Mouse (Mus musculus) embryonic stem cell, embryonic (primary cell): Measurements from ENCODE around the gene Tm4sf5.

ENCODE experiments used
- CTCF ChIA-PET, 4 experiments: fragments of 300-600 bp in 2 of 4; fragments of 350-600 bp in 2 of 4; sonication (Branson Sonifier 250); formaldehyde crosslinking; loops; one replicate each; lab custom pipeline; 2022; ENCODE audit warnings: inconsistent platforms in 2 of 4; lab: Charles Lee
- POLR2A ChIA-PET, 4 experiments: fragments of 300-600 bp in 2 of 4; fragments of 350-600 bp in 2 of 4; sonication (Branson Sonifier 250); formaldehyde crosslinking; loops; one replicate each; lab custom pipeline; 2022; ENCODE audit warnings: antibody characterized with exemption in 4 of 4, inconsistent platforms in 1 of 4; lab: Charles Lee

The Tm4sf5 gene

DNA sequence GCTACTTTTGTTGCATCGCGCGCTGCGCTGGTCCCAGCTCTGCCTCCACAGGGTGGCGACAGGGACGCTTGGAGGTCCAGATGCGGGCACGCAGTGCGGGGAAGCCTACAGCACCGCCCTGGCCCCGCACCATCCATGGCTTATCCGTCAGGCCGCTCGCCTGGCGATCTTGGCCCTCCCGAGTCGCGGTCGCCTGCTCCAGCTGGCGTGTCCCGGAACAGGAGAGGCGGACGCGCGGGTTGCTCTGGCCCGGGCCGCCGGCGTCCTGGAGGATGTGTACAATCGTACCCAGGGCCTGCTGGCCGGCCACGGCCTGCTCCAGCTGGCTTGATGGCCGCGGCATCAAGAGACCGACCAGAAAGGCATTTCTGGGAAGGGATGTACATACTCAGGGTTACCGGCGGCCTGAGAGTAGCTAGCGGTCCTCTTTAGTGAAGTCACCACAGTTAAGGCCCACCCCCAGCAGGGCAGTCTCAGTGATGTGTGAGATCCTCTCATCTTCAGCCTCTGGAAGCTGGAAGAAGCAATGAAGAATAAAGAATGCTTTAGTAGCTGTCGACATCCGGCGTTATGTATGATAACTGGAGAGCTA, 15.2 kb downstream of the Tm4sf5 start:
- POLR2A ChIA-PET = interaction anchor here (0.5 to 2.4 kb wide), 31 partner anchors 10 to 1336 kb away, joined by 3 to 13 read pairs (median 4); partner anchors contain the start of genes Arrb2 (in 3 of the 4), Rnf167 (in 3 of the 4), 4930544D05Rik (in 2 of the 4) and Slc25a11 (in 2 of the 4)
- CTCF ChIA-PET = interaction anchor here (0.5 to 5.1 kb wide), 20 partner anchors 9 to 410 kb away, joined by 3 to 19 read pairs (median 3); partner anchors contain the start of gene Arrb2 (in 1 of the 4)

DNA sequence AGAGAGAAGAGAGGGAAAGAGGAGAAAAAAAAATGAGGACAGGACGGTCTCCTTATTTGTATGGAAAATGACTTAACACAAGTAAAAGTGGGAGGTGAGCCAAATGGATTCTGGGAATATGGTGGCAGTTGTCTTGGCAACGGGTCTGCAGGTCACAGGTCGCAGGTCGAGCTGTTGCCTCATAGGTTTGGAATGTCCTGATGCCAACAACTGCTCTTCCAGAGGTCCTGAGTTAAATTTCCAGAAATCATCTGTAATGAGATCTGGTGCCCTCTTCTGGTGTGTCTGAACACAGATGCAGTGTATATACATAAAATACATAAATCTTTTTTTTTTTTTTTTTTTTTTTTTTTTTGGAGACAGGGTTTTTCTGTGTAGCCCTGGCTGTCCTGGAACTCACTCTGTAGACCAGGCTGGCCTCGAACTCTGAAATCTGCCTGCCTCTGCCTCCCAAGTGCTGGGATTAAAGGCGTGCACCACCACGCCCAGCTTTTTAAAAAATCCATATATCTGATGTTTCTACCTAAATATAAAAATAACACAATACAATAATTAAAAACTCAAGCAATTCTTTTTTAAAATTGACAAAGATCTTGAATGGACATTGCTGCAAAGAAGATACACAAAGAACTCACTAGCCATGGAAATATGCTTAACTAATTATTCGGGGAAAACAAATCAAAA, 18.4 kb downstream of the Tm4sf5 start:
- ChIA-PET CTCF (interaction anchor here in 3 of 4 experiments (0.6 to 1.0 kb wide), 7 partner anchors 8 to 141 kb away, joined by 3 to 8 read pairs (median 4); no protein-coding TSS in a partner anchor), POLR2A (interaction anchor here (0.7 to 3.6 kb wide), 9 partner anchors 85 to 254 kb away, joined by 3 to 39 read pairs (median 4); partner anchors contain the start of genes Arrb2 (in 2 of the 4), Rnf167 (in 1 of the 4) and Slc25a11 (in 1 of the 4))

DNA sequence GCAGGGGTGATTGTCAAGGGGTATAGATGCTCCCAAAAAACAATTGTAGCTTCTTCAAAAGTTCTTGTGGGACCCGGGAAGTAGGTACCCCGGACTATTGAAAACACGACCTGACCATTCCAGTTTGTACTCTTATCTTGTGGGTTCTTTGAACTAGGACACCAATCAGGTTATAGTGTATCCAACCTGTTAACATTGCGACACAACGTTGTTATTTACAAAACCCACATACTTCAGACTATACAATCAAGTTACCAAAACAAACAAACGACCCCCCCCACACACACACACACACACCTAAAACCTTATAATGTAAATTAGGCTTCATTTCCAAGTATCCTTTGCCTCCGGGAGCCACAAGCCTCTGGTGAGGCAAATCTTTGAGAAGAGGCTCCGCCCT, 19.7 kb downstream of the Tm4sf5 start:
- CTCF ChIA-PET = interaction anchor here (0.6 to 1.6 kb wide), 14 partner anchors 10 to 253 kb away, joined by 3 to 7 read pairs (median 4); partner anchors contain the start of genes 4930544D05Rik (in 1 of the 4), Arrb2 (in 1 of the 4), Spag7 (in 1 of the 4) and Vmo1 (in 1 of the 4)
- POLR2A ChIA-PET = interaction anchor here (0.6 to 3.6 kb wide), 85 partner anchors 8 to 977 kb away, joined by 3 to 39 read pairs (median 4); partner anchors contain the start of genes Rnf167 (in 4 of the 4), Slc25a11 (in 4 of the 4), 4930544D05Rik (in 3 of the 4) and Arrb2 (in 2 of the 4)

DNA sequence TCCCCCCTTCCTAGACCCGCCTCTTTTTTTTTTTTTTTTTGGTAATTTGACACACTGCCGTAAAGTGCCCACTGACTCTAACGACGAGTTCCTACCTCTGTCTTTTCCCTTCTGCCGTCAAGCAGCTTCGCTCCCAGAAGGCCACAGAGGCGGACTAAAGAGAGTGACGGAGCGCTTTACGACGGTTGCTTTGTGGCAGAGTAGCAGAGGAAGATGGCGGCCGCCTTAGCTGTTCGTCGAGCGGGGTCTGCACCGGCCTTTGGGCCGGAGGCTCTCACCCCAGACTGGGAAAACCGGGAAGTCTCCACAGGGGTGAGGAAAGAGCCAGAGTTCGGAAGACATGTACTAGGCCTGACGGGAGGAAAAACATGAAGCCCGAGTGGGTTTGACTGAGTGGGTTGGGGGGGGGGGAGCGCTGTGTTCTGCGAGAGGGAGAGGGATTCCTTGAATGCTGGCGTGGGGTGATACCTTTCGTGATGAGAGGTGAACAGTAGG, 20.2 kb downstream of the Tm4sf5 start, which contains the start of gene Psmb6:
Gene Psmb6 (plus strand): TSS at position 184 of the 495 bp plus-strand sequence.
- ChIA-PET POLR2A (interaction anchor here (0.6 to 3.6 kb wide), 98 partner anchors 9 to 977 kb away, joined by 3 to 39 read pairs (median 4); partner anchors contain the start of genes Rnf167 (in 4 of the 4), Slc25a11 (in 4 of the 4), 4930544D05Rik (in 3 of the 4) and Arrb2 (in 2 of the 4)), CTCF (interaction anchor here (0.6 to 1.6 kb wide), 19 partner anchors 8 to 252 kb away, joined by 3 to 7 read pairs (median 4); partner anchors contain the start of genes 4930544D05Rik (in 1 of the 4), Arrb2 (in 1 of the 4), Pld2 (in 1 of the 4) and Spag7 (in 1 of the 4))

DNA sequence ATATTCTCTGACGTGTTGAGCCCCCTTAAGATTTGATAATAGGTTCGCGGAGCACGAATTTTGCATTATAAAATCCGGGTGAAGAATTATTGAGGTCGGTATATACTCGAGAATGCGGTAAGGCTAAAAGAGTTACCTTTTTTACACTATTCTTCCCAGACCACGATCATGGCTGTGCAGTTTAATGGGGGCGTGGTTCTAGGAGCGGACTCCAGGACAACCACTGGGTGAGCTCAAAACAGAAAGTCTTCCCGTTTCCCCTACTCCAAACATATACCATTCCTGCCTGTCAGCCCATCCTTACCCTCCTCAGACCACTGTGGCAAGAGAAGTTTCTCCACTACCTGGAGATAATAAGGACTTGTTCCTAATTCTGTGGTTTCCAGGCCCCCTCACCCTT, 20.7 kb downstream of the Tm4sf5 start:
- CTCF ChIA-PET = interaction anchor here (0.6 to 1.6 kb wide), 14 partner anchors 9 to 252 kb away, joined by 3 to 7 read pairs (median 4); partner anchors contain the start of genes 4930544D05Rik (in 1 of the 4), Arrb2 (in 1 of the 4), Pld2 (in 1 of the 4) and Vmo1 (in 1 of the 4)
- POLR2A ChIA-PET = interaction anchor here (0.6 to 3.6 kb wide), 73 partner anchors 9 to 826 kb away, joined by 3 to 39 read pairs (median 4); partner anchors contain the start of genes 4930544D05Rik (in 3 of the 4), Pld2 (in 3 of the 4), Arrb2 (in 2 of the 4) and Pelp1 (in 2 of the 4)

DNA sequence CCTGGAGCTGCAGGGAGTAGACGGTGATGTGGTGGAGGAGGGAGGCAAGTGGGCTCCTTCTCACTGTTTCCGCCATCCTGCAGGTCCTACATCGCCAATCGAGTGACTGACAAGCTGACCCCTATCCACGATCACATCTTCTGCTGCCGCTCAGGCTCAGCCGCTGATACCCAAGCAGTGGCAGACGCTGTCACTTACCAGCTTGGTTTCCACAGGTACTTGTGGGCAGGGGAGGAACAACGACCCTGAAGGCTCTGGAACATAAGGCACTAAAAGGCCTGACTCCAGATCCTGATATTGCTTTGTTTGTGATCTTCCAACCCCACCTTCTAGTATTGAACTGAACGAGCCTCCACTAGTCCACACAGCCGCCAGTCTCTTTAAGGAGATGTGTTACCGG, 21.2 kb downstream of the Tm4sf5 start:
- POLR2A ChIA-PET = interaction anchor here in 3 of 4 experiments (0.6 to 3.6 kb wide), 29 partner anchors 9 to 289 kb away, joined by 3 to 39 read pairs (median 5); partner anchors contain the start of genes Pld2 (in 3 of the 3), Rnf167 (in 3 of the 3), Slc25a11 (in 3 of the 3) and Arrb2 (in 2 of the 3)
- CTCF ChIA-PET = interaction anchor here in 2 of 4 experiments (1.0 to 1.6 kb wide), 4 partner anchors 14 to 251 kb away, joined by 3 to 7 read pairs (median 4); partner anchors contain the start of genes Arrb2 (in 1 of the 2) and Pld2 (in 1 of the 2)

DNA sequence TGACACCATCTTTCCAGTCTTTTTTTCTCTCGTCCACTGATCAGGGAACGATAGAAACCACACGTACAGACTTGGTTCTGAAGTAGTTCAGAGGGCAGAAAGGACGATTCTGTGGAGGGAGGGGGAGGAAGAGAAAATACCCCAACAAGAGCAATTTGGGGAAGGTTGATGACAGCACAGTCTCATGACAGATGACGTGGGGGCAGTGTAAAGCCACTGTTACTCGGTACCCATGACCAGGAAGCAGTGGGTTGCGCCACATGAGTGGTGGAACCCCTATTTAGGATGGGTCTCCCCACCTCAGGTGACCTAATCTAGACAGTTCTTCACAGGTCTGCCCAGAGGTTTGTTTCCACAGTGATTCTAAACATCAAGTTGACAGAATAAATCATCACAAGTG, 23.6 kb downstream of the Tm4sf5 start:
- ChIA-PET CTCF (interaction anchor here in 2 of 4 experiments (1.3 to 1.6 kb wide), 2 partner anchors 9 to 12 kb away, joined by 3 to 4 read pairs; partner anchors contain the start of gene Pld2 (in 1 of the 2)), POLR2A (interaction anchor here in 2 of 4 experiments (0.6 to 3.6 kb wide), 6 partner anchors 50 to 119 kb away, joined by 3 to 17 read pairs (median 5); partner anchors contain the start of genes Rnf167 (in 2 of the 2), Slc25a11 (in 2 of the 2) and 4930544D05Rik (in 1 of the 2))

DNA sequence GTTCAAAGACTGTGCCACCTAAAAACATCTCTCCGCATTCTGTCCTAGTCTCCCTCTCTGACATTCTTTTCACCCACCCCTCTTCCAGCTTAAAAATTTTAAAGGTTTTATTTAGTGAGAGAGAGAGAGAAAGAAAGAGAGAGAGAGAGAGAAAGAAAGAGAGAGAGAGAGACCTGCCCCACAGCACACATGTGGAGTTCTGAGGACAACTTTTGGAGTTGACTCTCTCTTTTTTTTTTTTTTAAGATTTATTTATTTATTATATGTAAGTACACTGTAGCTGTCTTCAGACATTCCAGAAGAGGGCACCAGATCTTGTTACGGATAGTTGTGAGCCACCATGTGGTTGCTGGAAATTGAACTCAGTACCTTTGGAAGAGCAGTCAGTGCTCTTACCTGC, 26.0 kb downstream of the Tm4sf5 start:
- CTCF ChIA-PET = interaction anchor here (0.6 to 1.4 kb wide), 12 partner anchors 8 to 240 kb away, joined by 3 to 5 read pairs (median 4); no protein-coding TSS in a partner anchor

DNA sequence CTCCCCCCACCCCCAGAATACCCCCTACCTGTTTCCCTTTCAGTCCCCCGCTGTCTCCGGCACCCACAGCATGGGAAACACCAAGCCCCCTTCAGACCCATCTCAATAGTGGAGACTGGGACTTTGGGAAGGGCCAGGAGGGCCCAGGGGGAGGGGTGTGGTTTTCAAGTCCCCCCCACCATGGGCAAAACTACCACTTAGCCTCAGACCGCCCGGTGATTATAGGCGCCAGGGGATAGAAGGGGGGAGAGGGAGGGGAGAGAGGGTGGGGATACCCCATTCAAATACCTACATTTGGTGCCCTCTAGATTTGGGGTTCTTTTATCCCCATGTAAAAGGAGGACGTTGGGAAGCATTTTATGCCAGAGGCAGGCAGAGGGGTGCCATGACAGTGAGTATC, 27.8 kb downstream of the Tm4sf5 start, which contains the start of gene Gm40193:
Gene Gm40193 (minus strand): TSS at position 101 of the 400 bp plus-strand sequence.
- POLR2A ChIA-PET = interaction anchor here in 1 of 4 experiments (0.7 to 2.0 kb wide), 2 partner anchors 13 to 18 kb away, joined by 3 to 6 read pairs; no protein-coding TSS in a partner anchor
- CTCF ChIA-PET = no interaction called here

More for the DNA sequence above, 26.0 kb downstream of the Tm4sf5 start:
- POLR2A ChIA-PET = interaction anchor here in 3 of 4 experiments (0.7 to 2.0 kb wide), 11 partner anchors 9 to 444 kb away, joined by 3 to 8 read pairs (median 4); partner anchors contain the start of genes Rnf167 (in 2 of the 3), Slc25a11 (in 2 of the 3) and Pld2 (in 1 of the 3)

DNA sequence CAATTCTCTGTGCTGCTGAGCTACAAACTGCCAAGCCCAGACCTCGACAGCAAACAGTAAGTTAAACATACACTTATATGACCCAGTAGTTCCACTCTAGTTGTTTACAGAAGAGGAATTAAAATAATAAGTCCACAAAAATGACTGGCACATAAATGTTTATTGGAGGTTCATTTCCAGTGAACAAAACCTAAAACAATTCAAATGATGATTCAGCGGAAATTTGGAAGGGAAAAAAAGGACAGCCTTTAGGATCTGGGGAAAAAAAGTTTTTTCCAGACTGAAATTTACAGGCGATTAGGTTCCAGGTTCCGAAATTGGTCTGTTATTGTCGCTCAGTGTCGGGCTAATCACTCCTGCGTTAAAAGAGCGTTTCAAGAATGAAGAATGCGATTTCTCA, 34.4 kb downstream of the Tm4sf5 start:
- POLR2A ChIA-PET = interaction anchor here in 3 of 4 experiments (0.9 to 2.3 kb wide), 12 partner anchors 12 to 480 kb away, joined by 3 to 16 read pairs (median 4); partner anchors contain the start of genes Psmb6 (in 3 of the 3), 4930544D05Rik (in 1 of the 3), Mis12 (in 1 of the 3) and Pelp1 (in 1 of the 3)
- CTCF ChIA-PET = interaction anchor here in 3 of 4 experiments (0.6 to 2.2 kb wide), 5 partner anchors 12 to 107 kb away, joined by 3 to 6 read pairs (median 3); partner anchors contain the start of gene Arrb2 (in 1 of the 3)

DNA sequence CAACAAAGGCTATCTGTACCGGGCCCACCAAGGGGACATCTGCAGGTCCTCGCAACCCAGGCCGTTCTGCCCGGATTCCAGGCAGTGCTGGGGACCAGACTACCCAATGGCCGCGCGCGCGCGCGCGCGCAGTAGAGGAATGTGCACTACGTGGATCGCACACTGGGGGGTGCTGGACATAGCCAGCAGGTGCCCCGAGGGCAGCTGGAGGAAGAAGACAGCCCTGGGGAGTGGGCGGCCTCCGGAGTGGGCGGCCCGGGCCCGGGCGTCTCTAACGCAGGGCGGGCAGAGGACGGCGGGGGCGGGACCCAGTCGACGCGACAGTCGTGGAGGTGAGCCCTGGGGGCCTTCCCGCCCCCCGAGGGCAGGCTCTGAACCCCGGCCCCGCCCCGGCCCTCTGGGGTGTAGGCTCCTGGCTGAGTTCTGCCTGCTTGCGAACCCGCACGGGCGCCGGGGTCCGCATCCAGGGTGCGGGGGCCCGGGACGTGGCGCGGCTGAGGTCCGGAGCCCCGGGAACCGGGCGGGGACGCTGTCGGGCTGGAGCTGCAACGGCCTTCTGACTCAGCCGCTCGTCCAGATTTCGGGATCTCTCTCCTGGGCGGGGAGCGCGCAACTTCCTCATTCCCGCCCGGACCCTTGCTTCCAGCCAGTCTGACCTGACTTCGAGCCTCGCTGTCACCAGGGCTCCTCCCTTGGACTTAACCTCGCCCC, 35.0 kb downstream of the Tm4sf5 start, which contains the start of gene Pld2:
Gene Pld2 (plus strand): TSS at position 188 of the 711 bp plus-strand sequence.
- ChIA-PET POLR2A (interaction anchor here in 3 of 4 experiments (0.6 to 2.3 kb wide), 22 partner anchors 9 to 479 kb away, joined by 3 to 16 read pairs (median 4); partner anchors contain the start of genes Psmb6 (in 2 of the 3), 4930544D05Rik (in 1 of the 3), Arrb2 (in 1 of the 3) and Gltpd2 (in 1 of the 3)), CTCF (interaction anchor here in 3 of 4 experiments (0.6 to 2.2 kb wide), 11 partner anchors 11 to 525 kb away, joined by 3 to 6 read pairs (median 3); partner anchors contain the start of genes Psmb6 (in 2 of the 3) and Arrb2 (in 1 of the 3))

DNA sequence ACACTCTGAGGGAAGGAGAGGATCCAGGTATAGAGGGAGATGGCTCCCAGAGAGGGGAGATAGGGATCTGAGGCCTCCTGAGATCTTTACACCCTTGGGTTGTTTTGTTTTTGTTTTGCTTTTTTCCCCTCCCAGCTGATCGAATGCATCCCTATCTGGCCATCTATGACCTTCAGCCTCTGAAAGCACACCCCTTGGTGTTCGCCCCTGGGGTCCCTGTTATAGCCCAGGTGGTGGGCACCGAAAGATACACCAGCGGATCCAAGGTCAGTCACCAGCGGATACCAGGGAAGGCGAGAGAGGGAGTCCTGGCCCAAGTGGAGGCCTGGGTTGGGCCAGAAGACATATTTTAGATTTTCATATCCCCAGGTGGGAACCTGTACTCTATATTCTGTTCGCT, 35.9 kb downstream of the Tm4sf5 start:
- ChIA-PET CTCF (interaction anchor here in 2 of 4 experiments (1.0 to 2.2 kb wide), 6 partner anchors 15 to 109 kb away, joined by 3 to 6 read pairs (median 3); partner anchors contain the start of genes Psmb6 (in 2 of the 2) and Arrb2 (in 1 of the 2)), POLR2A (interaction anchor here in 2 of 4 experiments (1.1 to 2.3 kb wide), 9 partner anchors 14 to 128 kb away, joined by 3 to 6 read pairs (median 3); partner anchors contain the start of genes 4930544D05Rik (in 1 of the 2) and Gltpd2 (in 1 of the 2))

DNA sequence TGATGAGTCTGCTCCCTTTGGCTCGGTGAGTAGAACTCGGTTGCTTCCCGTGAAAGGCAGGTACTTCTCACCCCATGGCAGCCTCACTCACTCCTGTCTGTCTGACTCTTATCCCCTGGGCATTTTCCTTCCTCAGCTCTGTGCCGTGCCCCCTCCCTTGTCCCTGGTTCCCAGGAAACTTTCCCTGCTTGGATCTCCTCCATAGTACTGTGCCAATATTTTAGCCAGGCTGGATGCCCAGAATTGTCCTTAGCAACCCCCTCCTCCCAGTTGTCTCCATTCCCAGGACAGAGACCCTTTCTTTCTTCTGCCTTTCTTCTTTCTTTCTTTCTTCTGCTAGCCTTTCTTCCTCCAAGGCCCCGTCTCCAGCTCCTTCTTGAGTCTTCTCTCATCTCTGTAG, 36.4 kb downstream of the Tm4sf5 start:
- CTCF ChIA-PET = no interaction called here

DNA sequence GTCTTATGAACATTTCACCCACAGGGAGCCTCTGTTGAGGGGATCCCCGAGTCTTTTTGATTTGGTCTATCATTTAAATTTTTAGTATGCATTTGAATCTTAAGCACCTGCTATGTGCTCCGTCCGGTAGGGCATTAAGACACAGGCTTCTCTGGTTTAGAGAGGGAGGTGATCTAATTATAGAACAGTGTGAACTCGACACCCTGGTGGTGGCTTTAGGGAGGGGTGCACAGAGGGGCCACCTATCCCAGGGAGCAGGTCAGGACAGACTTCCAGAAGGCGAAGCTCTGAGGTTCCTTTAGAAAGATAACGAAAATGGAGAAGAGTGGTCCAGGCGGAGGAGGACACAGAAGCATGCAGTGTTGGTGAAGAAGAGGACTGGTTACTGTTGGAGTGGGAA, 39.5 kb downstream of the Tm4sf5 start:
- CTCF ChIA-PET = no interaction called here
- POLR2A ChIA-PET = interaction anchor here in 1 of 4 experiments (0.8 kb wide), 1 partner anchor 122 kb away, joined by 3 read pairs; no protein-coding TSS in a partner anchor

More for the DNA sequence above, 36.4 kb downstream of the Tm4sf5 start:
- POLR2A ChIA-PET = interaction anchor here in 2 of 4 experiments (1.5 to 1.6 kb wide), 3 partner anchors 15 to 19 kb away, joined by 3 to 5 read pairs (median 3); no protein-coding TSS in a partner anchor

DNA sequence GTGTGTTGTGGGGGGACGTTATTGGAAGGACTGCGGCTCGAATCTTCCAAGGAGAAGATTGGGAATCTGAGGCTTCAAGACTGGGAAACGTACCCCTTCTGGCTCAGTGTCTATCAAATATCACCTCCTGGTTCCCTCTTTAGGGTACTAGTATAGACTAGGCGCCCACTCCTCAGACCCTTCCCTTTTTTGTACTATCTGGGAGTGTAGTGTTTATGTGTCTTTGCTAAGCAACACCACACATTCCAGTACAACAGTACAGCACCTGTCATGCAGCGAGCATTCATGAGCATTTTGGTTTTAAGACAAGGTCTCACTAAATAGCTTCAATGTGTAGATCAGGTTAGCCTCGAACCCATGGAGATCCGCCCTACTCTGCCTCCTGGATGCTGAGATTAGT, 46.5 kb downstream of the Tm4sf5 start:
- CTCF ChIA-PET = interaction anchor here in 2 of 4 experiments (0.6 to 1.4 kb wide), 2 partner anchors 10 to 119 kb away, joined by 4 read pairs; no protein-coding TSS in a partner anchor
- POLR2A ChIA-PET = interaction anchor here in 3 of 4 experiments (0.6 to 1.8 kb wide), 3 partner anchors 13 to 139 kb away, joined by 3 to 5 read pairs (median 4); partner anchors contain the start of gene Psmb6 (in 1 of the 3)
